Mouse (Mus musculus): ENCODE measurements around the gene Kcnj13. TPM values are rescaled to one million over a fixed set of nuclear protein-coding genes. Genes with fewer than 3 reads are reported as not detected.

Kcnj13 gene
- total RNA-seq (2012; rRNA removed) (0.16 and 0.23 TPM in 2 replicates), polyA plus RNA-seq (2012; ENCODE audit: insufficient read depth in 1 of 2, insufficient read length in 2 of 2, low read depth in 1 of 2, low replicate concordance in 2 of 2, missing spikeins in 1 of 2) (under 1 TPM in 1 of 2 experiments, not detected in 1; 0.10 TPM)

- DNase-seq (ENCODE audit: low read depth, low spot score), result no peak
- Histone ChIP-seq H3K9ac (ENCODE audit: control insufficient read depth, low read depth, low read length, poor library complexity, severe bottlenecking) (no peak within 1 kb of the TSS), H3K27ac (ENCODE audit: control insufficient read depth, low read depth, low read length) (no peak within 1 kb of the TSS), H3K79me2 (ENCODE audit: control insufficient read depth, insufficient read depth, low read length, poor library complexity) (no peaks in the 10 kb centered on the region; the same call in 1 of the 2 replicates), H3K27me3 (ENCODE audit: control insufficient read depth in 1 of 2, insufficient read depth in 2 of 2, low read length in 2 of 2) (no peaks in the 10 kb centered on the region), H3K4me1 (ENCODE audit: control insufficient read depth in 1 of 2, insufficient read depth in 2 of 2, low read length in 2 of 2) (no peaks in the 10 kb centered on the region), H3K9me3 (replicated peaks; ENCODE audit: insufficient read depth, low read length) (no peaks in the 10 kb centered on the region), H3K36me3 (ENCODE audit: control insufficient read depth in 1 of 2, insufficient read depth in 2 of 2, low read length in 2 of 2) (peaks cover 0 to 13% of the 10 kb centered on the region in 2 experiments; a peak in 2 of 4 replicates), H3K4me3 (ENCODE audit: control insufficient read depth in 1 of 2, insufficient read depth in 1 of 2, low read depth in 2 of 2, low read length in 2 of 2) (no peak within 1 kb of the TSS)
- TF ChIP-seq POLR2AphosphoS2 (IDR thresholded peaks at IDR 0.05; ENCODE audit: low read length) (no peak), GATA1 (IDR thresholded peaks at IDR 0.05; ENCODE audit: low read depth, low read length) (no peak), MYC (IDR thresholded peaks at IDR 0.05; ENCODE audit: low read depth, low read length) (no peak), NELFE (IDR thresholded peaks at IDR 0.05; ENCODE audit: low read depth, low read length) (no peak), MXI1 (IDR thresholded peaks at IDR 0.05; ENCODE audit: low read depth, low read length) (no peak), ZKSCAN1 (IDR thresholded peaks at IDR 0.05; ENCODE audit: low read depth, low read length) (no peak), MAFK (IDR thresholded peaks at IDR 0.05; ENCODE audit: borderline replicate concordance, low read depth, low read length) (no peak), POLR2A (IDR thresholded peaks at IDR 0.05; ENCODE audit: control insufficient read depth in 1 of 2, insufficient read depth in 1 of 2, low read depth in 1 of 2, low read length in 2 of 2, poor library complexity in 1 of 2) (no peak), NRF1 (IDR thresholded peaks at IDR 0.05; ENCODE audit: insufficient read depth, low read depth, low read length, poor library complexity, severe bottlenecking) (no peak), TCF12 (IDR thresholded peaks at IDR 0.05; ENCODE audit: low read depth, low read length) (no peak), ETS1 (IDR thresholded peaks at IDR 0.05; ENCODE audit: low read depth, low read length) (no peak), TBP (IDR thresholded peaks at IDR 0.05; ENCODE audit: low read depth, low read length) (no peak), MAZ (IDR thresholded peaks at IDR 0.05; ENCODE audit: low read depth, low read length) (no peak), CHD1 (IDR thresholded peaks at IDR 0.05; ENCODE audit: low read depth, low read length) (no peak), RCOR1 (IDR thresholded peaks at IDR 0.05; ENCODE audit: low read depth, low read length) (no peak), KAT2A (conservative IDR thresholded peaks at IDR 0.05; ENCODE audit: low read depth, low read length) (no peak), USF1 (IDR thresholded peaks at IDR 0.05; ENCODE audit: low read depth, low read length) (no peak), POLR2AphosphoS5 (IDR thresholded peaks at IDR 0.05; ENCODE audit: borderline replicate concordance, low read depth, low read length) (no peak), ELF1 (IDR thresholded peaks at IDR 0.05; ENCODE audit: low read depth, low read length) (no peak)
Observed at GRCm38 (mm10) chr1:87394594-87394993, at the start of gene Kcnj13. Gene Kcnj13, minus strand, starts transcription at chr1:87394729.

GRCm38 (mm10) chr1:87436583-87436982, 42.1 kb upstream of the Kcnj13 start:
- no peak for DNase-seq (ENCODE audit: low read depth, low spot score)
- no peak overlapping the region for H3K27ac ChIP-seq (ENCODE audit: control insufficient read depth, low read depth, low read length)
- TF ChIP-seq NRF1 (IDR thresholded peaks at IDR 0.05; ENCODE audit: insufficient read depth, low read depth, low read length, poor library complexity, severe bottlenecking) (no peak), TAL1 (IDR thresholded peaks at IDR 0.05; ENCODE audit: low read length) (no peak), USF2 (IDR thresholded peaks at IDR 0.05; ENCODE audit: borderline replicate concordance in 1 of 2, insufficient read depth in 1 of 2, low read depth in 1 of 2, low read length in 2 of 2) (no peak), E2F4 (IDR thresholded peaks at IDR 0.05; ENCODE audit: borderline replicate concordance, low read depth, low read length) (no peak), GATA1 (IDR thresholded peaks at IDR 0.05; ENCODE audit: low read depth, low read length) (no peak), POLR2AphosphoS5 (IDR thresholded peaks at IDR 0.05; ENCODE audit: borderline replicate concordance, low read depth, low read length) (no peak)
- H3K36me3 ChIP-seq (ENCODE audit: control insufficient read depth in 1 of 2, insufficient read depth in 2 of 2, low read length in 2 of 2), result peaks cover 0 to 45% of the 10 kb centered on the region in 2 experiments; a peak in 2 of 4 replicates
- no peaks in the 10 kb centered on the region for H3K27me3 ChIP-seq (ENCODE audit: control insufficient read depth in 1 of 2, insufficient read depth in 2 of 2, low read length in 2 of 2)
- no peaks in the 10 kb centered on the region for H3K4me1 ChIP-seq (ENCODE audit: control insufficient read depth in 1 of 2, insufficient read depth in 2 of 2, low read length in 2 of 2)
- no peak overlapping the region for H3K4me3 ChIP-seq (ENCODE audit: control insufficient read depth in 1 of 2, insufficient read depth in 1 of 2, low read depth in 2 of 2, low read length in 2 of 2)
- H3K9ac ChIP-seq (ENCODE audit: control insufficient read depth, low read depth, low read length, poor library complexity, severe bottlenecking), result no peak overlapping the region
- H3K9me3 ChIP-seq (replicated peaks; ENCODE audit: insufficient read depth, low read length), result no peaks in the 10 kb centered on the region
- no peaks in the 10 kb centered on the region for H3K79me2 ChIP-seq (ENCODE audit: control insufficient read depth, insufficient read depth, low read length, poor library complexity)
